Mouse (Mus musculus): ENCODE results near the gene Gm49396.

The Gm49396 gene

DNA sequence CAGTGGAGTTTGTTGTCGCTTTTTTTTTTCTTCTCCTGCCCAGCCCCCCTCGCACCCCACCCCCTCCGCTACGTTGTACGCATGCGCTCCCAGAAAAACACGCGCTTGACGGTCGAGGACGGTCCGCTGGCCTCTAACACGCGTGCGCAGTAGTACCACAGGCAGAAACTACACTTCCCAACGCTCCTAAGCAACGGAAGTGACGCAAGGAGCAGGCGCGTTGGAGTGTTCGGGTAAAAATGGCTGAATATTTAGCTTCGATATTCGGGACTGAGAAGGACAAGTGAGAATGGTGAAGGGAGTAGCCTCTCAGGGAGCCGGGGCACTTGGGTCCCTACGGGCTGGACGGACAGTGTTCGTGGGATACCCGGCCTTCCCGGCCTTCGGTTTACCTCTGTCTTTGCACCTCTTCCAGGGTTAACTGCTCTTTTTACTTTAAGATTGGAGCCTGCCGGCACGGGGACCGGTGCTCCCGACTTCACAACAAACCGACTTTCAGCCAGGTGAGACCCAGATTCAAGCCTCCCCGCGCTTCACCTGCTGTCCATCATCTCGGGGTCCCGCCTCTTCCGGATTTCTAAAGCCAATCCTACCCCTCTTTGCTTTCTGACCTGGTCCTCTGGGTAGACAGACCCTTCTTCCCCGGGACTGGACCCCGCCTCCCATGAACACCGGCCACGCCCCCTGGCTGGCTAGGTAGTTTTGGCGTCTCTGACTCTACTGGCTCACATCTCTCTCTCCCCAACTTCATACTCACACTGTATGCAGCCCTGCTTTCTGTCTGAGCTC lies at the start of gene Gm49396, which contains the start of the genes U2af1l4 and Psenen:
TSS of gene Gm49396 (plus strand) at position 228 of the 789 bp plus-strand sequence.
TSS of gene U2af1l4 (plus strand) at position 185 of the 789 bp plus-strand sequence.
TSS of gene Psenen (minus strand) at position 511 of the 789 bp plus-strand sequence.
- in situ Hi-C loops (cut with MboI; ENCODE audit: low pct_unique_long_range_greater_than_20kb in 1 of 2, low sequenced_read_pairs in 2 of 2, unreplicated experiment in 1 of 2) = no loop called here

DNA sequence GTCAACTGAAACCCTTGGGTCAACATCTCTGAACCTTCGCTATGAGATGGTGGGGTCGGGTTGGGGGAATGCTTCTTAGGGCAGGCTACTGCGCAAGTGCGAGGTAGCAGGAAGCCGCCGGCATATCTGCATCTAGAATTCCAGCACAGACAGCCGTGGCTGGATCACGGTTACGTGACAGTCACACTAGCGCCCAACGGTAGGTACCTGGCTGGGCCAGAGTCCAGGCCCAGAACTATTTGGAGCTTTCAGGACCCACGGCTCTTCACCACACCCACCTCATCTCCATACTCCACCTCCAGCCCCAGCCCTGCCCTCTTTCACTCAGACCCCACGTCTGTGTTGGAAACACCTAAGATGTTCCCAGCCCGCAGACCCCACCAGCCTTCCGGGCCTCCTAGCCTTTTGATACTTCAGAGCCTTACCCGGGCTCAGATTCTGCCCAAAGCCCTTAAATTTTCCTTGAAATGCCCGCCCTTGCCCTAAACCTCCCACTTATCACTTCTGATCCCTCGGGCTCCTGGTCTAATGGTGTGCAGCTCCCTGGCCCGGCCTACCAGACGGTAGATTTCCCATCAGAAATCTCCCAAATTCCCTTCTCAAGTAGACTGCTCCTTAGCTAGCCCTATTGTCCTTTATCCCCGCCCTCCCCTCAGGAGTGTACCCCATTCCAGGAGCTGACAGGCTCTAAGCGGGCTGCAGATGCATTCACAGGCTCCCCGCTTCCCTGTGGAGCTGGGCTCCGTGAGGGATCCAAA lies 48.0 kb upstream of the Gm49396 start:
- in situ Hi-C loops (cut with MboI; ENCODE audit: low pct_unique_long_range_greater_than_20kb in 1 of 2, low sequenced_read_pairs in 2 of 2, unreplicated experiment in 1 of 2) = no loop called here

DNA sequence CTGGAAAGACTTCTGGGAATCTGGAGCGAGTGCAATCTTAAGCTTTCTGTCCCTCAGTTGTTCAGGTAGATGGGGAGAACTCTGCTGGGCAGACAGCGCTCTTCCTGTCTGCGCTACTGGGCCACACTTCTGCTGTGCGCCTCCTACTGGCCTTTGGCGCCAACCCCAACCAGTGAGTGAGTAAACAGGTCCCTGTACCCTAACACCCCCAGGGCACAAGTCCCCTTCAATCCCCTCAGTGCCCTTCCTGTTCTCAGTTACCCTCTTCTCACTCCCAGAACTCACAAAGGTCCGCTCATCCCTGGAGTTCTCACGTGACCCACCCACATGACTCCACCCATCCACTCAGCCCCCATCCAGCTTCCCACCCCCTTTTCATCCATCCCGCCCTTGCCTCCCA lies 44.8 kb upstream of the Gm49396 start:
- in situ Hi-C loops (cut with MboI; ENCODE audit: low pct_unique_long_range_greater_than_20kb in 1 of 2, low sequenced_read_pairs in 2 of 2, unreplicated experiment in 1 of 2) = no loop called here

- in situ Hi-C loops (cut with MboI; ENCODE audit: low pct_unique_long_range_greater_than_20kb in 1 of 2, low sequenced_read_pairs in 2 of 2, unreplicated experiment in 1 of 2) = no loop called here
Measured at GRCm38 (mm10) chr7:30520396-30520795, 42.7 kb upstream of the Gm49396 start.

- in situ Hi-C loops (cut with MboI; ENCODE audit: low pct_unique_long_range_greater_than_20kb in 1 of 2, low sequenced_read_pairs in 2 of 2, unreplicated experiment in 1 of 2) = no loop called here
Measured at GRCm38 (mm10) chr7:30520856-30521255, 42.3 kb upstream of the Gm49396 start.

DNA sequence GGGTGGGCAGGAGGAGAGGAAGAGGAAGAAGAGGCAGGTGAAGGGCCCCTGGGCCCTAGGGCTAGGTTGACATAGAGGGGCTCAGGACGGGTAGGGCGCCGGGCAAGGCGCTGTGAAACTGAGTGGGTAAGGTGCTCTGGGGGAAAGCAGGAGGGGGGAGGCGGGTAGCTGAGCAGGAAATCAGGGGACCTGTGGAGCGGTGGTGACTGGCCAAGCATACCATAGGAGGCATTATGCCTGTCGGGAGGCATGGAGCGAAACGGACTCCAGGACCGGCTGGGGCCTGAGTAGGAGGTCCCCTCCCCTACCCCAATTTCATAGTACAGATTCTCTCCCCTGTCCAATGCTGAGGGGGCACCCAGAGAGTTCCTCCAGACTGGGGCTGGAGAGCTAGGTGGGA lies 40.3 kb upstream of the Gm49396 start:
- in situ Hi-C loops (cut with MboI; ENCODE audit: low pct_unique_long_range_greater_than_20kb in 1 of 2, low sequenced_read_pairs in 2 of 2, unreplicated experiment in 1 of 2) = no loop called here

DNA sequence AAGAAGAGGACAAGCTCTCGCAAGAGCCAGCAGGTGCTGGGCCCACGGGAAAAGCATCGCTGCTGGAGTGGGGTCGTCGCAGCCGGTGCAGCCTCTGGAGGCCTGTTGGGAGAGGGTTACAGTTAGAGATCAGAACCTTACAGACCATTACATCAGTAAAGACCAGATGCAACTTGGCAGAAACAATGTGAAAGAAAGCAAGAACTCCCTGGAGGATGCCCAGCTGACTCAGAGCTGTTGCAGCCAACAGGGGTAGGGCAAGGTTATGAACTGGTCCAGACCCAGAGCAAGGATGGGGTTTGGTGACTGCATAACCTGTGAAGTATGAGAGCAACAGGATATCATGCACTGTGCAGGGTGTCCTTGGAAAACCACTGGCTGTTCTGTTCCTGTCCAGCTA lies 38.7 kb upstream of the Gm49396 start:
- in situ Hi-C loops (cut with MboI; ENCODE audit: low pct_unique_long_range_greater_than_20kb in 1 of 2, low sequenced_read_pairs in 2 of 2, unreplicated experiment in 1 of 2) = no loop called here

- in situ Hi-C loops (cut with MboI; ENCODE audit: low pct_unique_long_range_greater_than_20kb in 1 of 2, low sequenced_read_pairs in 2 of 2, unreplicated experiment in 1 of 2) = no loop called here
Measured at GRCm38 (mm10) chr7:30525954-30526353, 37.2 kb upstream of the Gm49396 start.

DNA sequence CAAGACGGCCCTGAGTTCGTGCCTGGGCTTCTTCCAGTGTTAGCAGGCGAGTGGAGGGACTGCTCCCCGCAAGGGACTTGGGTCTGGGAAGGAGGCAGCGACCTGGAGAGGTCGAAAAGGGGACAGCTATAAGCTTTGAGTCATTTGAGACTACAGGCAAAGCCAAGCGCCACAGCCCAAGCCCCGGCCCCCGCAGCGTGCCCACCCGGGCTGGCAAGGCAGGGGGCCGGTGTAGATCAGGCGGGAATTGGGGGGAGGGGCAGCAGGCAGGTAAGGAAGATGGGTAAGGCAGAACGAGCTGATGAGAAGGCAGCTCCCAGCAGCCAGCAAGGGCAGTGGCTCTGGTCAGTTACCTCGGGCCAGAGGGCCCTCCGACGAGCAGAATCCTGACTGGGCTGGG lies 36.7 kb upstream of the Gm49396 start:
- in situ Hi-C loops (cut with MboI; ENCODE audit: low pct_unique_long_range_greater_than_20kb in 1 of 2, low sequenced_read_pairs in 2 of 2, unreplicated experiment in 1 of 2) = no loop called here

- in situ Hi-C loops (cut with MboI; ENCODE audit: low pct_unique_long_range_greater_than_20kb in 1 of 2, low sequenced_read_pairs in 2 of 2, unreplicated experiment in 1 of 2) = no loop called here
Measured at GRCm38 (mm10) chr7:30526981-30527380, 36.2 kb upstream of the Gm49396 start.

- in situ Hi-C loops (cut with MboI; ENCODE audit: low pct_unique_long_range_greater_than_20kb in 1 of 2, low sequenced_read_pairs in 2 of 2, unreplicated experiment in 1 of 2) = no loop called here
Measured at GRCm38 (mm10) chr7:30531291-30531815, 31.8 kb upstream of the Gm49396 start.

DNA sequence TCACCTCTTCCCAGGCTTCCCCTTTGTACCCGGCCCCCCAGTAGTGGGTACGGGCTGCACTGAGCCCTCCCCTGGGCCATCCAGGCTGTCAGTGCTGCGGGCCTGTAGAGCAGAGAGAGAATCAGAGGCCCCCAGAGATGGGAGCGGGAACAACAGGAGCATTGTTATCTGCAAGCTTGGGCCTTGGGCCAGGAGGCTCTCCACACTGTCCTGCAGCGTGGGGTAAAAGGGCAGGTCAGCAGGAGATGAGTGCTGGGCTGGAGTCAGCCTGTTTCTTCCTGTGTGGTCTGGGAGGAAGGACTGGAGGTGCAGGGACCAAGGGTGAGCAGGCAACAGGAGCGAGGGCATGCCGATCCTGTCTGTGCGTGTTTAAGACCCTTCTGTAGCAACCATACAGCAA lies 30.2 kb upstream of the Gm49396 start:
- in situ Hi-C loops (cut with MboI; ENCODE audit: low pct_unique_long_range_greater_than_20kb in 1 of 2, low sequenced_read_pairs in 2 of 2, unreplicated experiment in 1 of 2) = no loop called here

- in situ Hi-C loops (cut with MboI; ENCODE audit: low pct_unique_long_range_greater_than_20kb in 1 of 2, low sequenced_read_pairs in 2 of 2, unreplicated experiment in 1 of 2) = no loop called here
Measured at GRCm38 (mm10) chr7:30533941-30534632, 29.1 kb upstream of the Gm49396 start.

- in situ Hi-C loops (cut with MboI; ENCODE audit: low pct_unique_long_range_greater_than_20kb in 1 of 2, low sequenced_read_pairs in 2 of 2, unreplicated experiment in 1 of 2) = no loop called here
Measured at GRCm38 (mm10) chr7:30534633-30535577, 28.2 kb upstream of the Gm49396 start, which contains the start of gene Arhgap33. Gene Arhgap33 (minus strand): TSS chr7:30535060.

DNA sequence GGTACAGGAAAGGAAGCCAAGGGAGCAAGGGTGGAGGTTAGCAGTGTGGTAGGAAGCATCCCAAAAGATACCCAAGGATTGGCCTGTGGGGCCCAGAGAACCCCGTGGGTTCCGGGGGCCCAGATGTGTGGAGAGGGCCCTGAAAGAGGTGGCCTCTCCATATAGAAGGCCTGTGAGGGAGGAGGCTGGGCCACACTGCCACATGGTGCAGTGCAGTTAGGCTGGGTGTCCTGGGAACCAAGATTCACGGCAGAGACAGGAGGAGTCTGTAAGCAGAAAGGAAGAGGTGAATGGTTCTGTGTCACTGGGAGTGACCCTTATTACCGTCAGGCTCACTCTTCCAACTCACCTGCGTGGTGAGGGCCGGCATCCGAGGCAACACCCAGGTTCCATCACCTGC lies 22.6 kb upstream of the Gm49396 start:
- in situ Hi-C loops (cut with MboI; ENCODE audit: low pct_unique_long_range_greater_than_20kb in 1 of 2, low sequenced_read_pairs in 2 of 2, unreplicated experiment in 1 of 2) = no loop called here

DNA sequence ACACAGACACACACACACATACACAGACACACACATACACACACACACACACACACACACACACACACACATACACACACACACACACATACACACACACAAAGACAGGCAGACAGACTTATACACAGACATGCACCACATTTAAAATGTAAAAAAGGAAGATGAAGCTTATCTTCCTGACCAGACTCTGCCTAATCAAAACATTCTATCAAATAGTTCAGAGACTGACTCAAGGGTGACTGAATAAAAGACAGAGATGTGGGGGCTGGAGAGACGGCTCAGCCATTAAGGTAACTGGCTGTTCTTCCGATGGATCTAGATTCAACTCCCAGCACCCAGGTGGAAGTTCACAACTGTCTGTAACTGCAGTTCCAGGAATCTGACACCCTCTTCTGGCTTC lies 18.8 kb upstream of the Gm49396 start:
- in situ Hi-C loops (cut with MboI; ENCODE audit: low pct_unique_long_range_greater_than_20kb in 1 of 2, low sequenced_read_pairs in 2 of 2, unreplicated experiment in 1 of 2) = no loop called here

GRCm38 (mm10) chr7:30549880-30550279 lies 13.3 kb upstream of the Gm49396 start:
- in situ Hi-C loops (cut with MboI; ENCODE audit: low pct_unique_long_range_greater_than_20kb in 1 of 2, low sequenced_read_pairs in 2 of 2, unreplicated experiment in 1 of 2) = no loop called here

DNA sequence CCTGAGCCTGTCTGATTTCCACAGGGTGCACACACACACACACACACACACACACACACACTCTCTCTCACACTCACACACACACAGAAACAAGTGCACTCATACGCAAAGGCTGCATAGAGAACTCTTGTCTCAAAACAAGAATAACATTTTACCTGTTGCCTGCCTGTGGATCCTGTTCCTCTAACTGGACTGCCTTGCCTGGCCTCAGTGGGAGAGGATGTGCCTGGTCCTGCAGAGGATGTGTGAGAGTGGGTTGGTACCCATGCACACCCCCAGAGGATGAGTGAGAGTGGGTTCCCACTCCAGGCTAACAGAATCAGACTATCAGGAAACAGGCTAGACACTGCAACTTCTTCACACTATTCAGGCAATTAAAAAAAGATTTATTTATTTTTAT lies 12.5 kb upstream of the Gm49396 start:
- in situ Hi-C loops (cut with MboI; ENCODE audit: low pct_unique_long_range_greater_than_20kb in 1 of 2, low sequenced_read_pairs in 2 of 2, unreplicated experiment in 1 of 2) = no loop called here

Measured in mouse embryonic stem cell (cell line).